Mouse (Mus musculus): ENCODE data around the gene Casq2.
A peak's percentile ranks its signal among the peaks of the same experiment; 100 is the strongest.

Casq2 gene

GRCm38 (mm10) chr3:102164911-102165310, 78.7 kb downstream of the Casq2 start:
- peak; percentile 49 for DNase-seq (ENCODE audit: low read depth, low spot score)

GRCm38 (mm10) chr3:102165536-102166286, 79.5 kb downstream of the Casq2 start:
- DNase-seq (ENCODE audit: low read depth, low spot score) = peak; percentile 95

DNA sequence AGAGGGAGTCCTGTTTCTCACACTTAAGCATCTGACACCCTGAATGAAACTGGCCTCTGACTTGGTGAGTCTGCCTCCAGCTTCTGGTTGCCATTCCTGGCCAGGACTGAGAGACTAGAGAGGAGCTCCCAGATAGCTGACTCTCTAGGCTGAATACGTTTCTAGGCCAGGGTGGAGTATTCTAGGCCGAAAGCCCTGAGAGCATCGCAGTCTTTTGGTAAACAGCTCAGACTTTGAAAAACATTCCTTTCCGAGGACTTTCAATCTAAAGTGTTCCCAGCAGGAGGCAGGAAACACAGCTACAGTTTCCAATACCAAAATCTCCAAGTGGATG, 80.0 kb downstream of the Casq2 start:
- DNase-seq (ENCODE audit: low read depth, low spot score) = no peak

- DNase-seq (ENCODE audit: low read depth, low spot score) = no peak
These were observed 80.6 kb downstream of the Casq2 start for GRCm38 (mm10) chr3:102166794-102167193.

DNA sequence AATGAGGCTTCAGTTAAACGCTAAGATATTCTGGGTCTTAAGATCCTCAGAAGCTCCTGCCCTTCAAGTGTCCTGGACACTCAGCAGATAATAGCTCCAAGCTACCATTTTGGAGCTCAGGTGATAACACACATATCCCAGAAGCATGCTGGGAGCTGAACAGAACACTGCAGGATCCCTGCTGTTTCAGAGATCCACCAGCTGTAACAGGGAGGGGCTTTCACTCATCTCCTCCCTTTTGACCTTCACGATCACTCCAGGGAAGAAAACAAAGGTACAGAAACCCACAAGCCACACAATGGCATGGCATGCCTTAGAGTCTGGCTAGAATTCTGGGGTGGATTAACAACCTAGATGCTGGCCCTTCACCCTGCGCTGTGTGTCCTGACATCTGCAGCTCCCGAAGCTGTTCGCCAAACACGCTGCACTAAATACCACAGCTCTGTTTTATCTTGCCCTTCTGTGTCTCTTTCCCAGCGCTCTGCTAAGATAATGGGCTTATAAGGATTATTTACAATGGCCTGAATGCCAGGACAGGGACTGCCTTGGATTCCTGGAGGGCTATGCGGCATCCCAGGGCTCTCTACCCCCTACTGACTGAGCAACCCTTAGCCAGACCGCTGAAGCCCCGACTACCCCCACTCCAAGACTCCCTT, 81.5 kb downstream of the Casq2 start:
- DNase-seq (ENCODE audit: low read depth, low spot score) = peak; percentile 44

- DNase-seq (ENCODE audit: low read depth, low spot score) = no peak
These were observed 83.1 kb downstream of the Casq2 start for GRCm38 (mm10) chr3:102169197-102169905.

DNA sequence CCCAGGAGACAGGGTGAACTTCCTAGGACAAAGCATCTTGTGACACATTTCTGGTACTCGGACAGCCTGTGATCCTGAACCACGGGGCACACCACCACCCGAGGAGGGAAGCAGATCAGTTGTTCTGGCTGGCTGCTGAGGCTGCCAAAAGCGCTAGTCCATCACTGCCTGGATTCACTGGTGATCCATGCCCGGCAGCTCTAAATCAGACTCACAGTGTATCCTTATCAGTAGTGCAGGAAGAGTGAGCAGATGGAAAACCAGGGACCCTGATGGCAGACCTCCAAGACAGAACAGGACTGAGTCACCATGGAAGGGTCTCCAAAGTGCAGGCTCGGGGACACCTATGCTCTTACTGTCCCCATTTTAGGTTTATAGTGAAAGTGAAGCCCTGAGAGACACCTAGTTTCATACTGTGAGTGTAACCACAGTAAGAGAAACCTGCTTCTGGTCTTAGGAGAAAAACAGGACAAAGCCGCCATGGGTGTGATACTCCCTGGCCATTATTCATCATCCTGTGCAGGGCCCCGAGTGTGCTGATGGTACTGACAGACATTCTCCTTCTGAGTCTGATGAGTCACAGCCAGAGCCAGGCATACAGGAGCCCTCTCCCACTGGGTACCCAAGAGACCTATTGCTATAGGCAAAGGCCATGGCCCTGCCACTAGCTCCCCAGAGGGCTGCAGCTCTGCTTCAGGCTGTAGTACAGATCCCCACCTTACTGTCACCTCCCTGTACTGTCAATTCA, 88.1 kb downstream of the Casq2 start:
- DNase-seq (ENCODE audit: low read depth, low spot score) = no peak

- no peak for DNase-seq (ENCODE audit: low read depth, low spot score)
These were observed 89.5 kb downstream of the Casq2 start for GRCm38 (mm10) chr3:102175701-102176100.

DNA sequence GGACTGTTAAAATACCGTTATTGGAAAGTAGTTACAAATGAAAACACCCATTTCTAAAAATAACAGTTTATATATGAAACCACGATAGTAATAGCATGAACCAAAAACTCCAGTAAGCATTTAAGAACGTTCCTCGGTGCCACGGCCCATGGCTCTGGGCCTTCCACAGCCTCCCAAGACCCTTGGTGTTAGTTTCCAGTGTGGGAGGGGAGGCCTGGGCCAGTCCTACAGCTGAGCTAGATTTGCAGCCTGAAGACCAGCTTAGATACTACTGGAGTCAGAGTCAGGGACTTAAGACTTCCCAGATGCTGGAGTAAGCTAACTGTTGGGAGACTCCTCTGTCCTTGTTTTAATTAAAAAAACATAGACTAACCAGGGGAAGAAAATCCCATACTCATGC, 89.9 kb downstream of the Casq2 start:
- DNase-seq (ENCODE audit: low read depth, low spot score) = no peak

DNA sequence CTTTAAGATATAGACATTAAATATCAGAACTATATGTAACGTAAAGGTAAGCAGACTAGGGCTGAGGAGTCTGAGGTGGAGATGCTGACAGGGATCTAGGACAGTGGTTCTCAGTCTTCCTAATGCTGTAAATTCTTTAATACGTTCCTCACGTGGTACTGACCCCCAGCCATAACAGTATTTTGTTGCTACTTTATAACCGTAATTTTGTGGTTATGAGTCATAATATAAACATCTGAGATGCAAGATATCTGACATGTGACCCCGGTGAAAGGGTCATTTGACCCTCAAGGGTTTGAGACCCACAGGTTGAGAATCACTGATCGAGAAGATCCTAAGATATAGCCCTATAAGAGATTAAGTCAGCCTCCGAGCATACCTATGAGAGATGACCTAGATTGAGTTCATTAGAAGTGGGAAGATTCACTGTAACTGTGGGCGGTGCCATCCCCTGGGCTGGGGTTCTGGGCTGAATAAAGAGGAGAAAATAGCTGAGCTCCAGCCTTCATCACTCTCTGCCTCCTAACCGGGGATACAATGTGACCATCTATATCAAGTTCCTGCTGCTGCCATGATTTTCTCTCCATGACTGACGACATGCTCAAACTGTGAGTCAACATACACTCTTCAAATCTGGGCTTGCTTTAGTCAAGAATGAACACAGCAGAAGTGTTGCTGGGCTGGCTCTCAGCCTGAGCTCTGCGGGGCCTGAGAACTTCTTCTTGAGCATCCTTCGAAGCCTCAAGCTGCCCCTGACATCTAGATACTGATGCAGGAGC, 91.8 kb downstream of the Casq2 start:
- no peak for DNase-seq (ENCODE audit: low read depth, low spot score)

- DNase-seq (ENCODE audit: low read depth, low spot score) = no peak
These were observed 93.7 kb downstream of the Casq2 start for GRCm38 (mm10) chr3:102179869-102180268.

- DNase-seq (ENCODE audit: low read depth, low spot score) = no peak
These were observed 94.5 kb downstream of the Casq2 start for GRCm38 (mm10) chr3:102180746-102181145.

- no peak for DNase-seq (ENCODE audit: low read depth, low spot score)
These were observed 95.0 kb downstream of the Casq2 start for GRCm38 (mm10) chr3:102181191-102181590.

DNA sequence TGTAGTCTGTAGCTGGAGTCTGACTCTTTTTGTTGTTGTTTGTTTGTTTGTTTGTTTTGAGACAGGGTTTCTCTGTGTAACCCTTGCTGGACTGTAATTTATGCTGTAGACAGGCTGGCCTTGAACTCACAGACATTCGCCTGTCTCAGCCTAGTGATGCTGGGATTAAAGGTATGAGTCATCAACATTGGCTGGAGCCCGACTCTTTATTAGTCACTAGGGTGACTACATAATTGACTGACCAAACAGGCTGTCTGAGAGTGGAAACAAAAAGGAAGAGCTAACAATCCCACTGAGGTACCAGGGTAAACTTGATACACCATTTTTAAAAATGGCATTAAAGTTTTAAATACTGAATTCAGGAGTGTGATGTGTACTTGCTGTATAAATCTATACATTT, 96.4 kb downstream of the Casq2 start:
- DNase-seq (ENCODE audit: low read depth, low spot score) = no peak

DNA sequence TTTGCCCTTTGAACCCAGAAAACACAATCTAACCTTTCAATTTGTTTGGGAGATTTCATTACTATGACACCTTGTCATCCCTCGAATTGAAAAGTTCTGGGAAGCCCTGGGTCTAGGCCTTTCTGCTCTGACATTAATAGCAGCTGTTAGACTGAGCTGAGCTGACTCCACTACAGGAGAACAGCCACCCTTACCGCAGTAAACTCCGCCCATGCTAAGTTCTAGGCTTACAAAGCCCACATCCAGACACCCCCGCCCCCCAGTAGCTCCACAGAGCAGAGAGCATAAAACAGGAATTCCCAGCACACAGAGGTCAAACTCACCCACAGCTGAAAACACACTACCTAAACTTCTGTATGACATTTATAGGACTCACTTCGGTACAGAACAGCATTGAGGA, 98.5 kb downstream of the Casq2 start:
- DNase-seq (ENCODE audit: low read depth, low spot score) = no peak

GRCm38 (mm10) chr3:102187401-102187800, 101.2 kb downstream of the Casq2 start:
- no peak for DNase-seq (ENCODE audit: low read depth, low spot score)

- no peak for DNase-seq (ENCODE audit: low read depth, low spot score)
These were observed 102.8 kb downstream of the Casq2 start for GRCm38 (mm10) chr3:102188972-102189371.

GRCm38 (mm10) chr3:102190015-102190414, 103.8 kb downstream of the Casq2 start:
- DNase-seq (ENCODE audit: low read depth, low spot score) = no peak

GRCm38 (mm10) chr3:102190642-102191041, 104.4 kb downstream of the Casq2 start:
- no peak for DNase-seq (ENCODE audit: low read depth, low spot score)

GRCm38 (mm10) chr3:102191575-102191974, 105.4 kb downstream of the Casq2 start:
- no peak for DNase-seq (ENCODE audit: low read depth, low spot score)

DNA sequence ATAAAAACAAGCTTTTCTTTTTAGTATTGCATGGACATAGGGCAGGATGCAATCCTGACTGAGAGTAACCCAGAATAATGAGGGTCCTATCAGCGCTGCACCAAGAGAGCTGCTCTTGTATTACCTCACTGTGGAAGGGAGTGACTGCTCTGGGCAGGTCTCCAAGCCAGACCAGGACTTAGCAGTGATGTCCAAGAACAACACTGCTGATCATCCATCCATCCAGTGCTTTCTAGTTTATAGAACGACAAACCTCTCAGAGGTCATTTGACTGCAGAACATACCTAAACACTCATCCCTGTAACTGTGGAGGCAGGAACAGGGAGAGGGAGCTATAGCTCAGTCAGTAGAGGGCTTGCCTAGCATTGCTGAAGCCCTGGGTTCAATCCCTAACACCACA, 106.4 kb downstream of the Casq2 start:
- DNase-seq (ENCODE audit: low read depth, low spot score) = no peak
